Mouse (Mus musculus): ENCODE results near the gene Gm4869. TPM values are rescaled to one million over a fixed set of nuclear protein-coding genes. Genes with fewer than 3 reads are reported as not detected.

Gene Gm4869
- polyA plus RNA-seq (2016; fragmentation: Nextera tagmentation; extraction: Ambion mirVana), result not detected in 2 replicates

- Histone ChIP-seq H3K4me3 (no peak within 1 kb of the TSS), H3K27me3 (ENCODE audit: insufficient read depth, poor library complexity, severe bottlenecking) (no peaks in the 10 kb centered on the region), H3K27ac (peak within 1 kb of the TSS; percentile 17; the same call in 1 of the 2 replicates), H3K36me3 (peaks cover 56% of the 10 kb centered on the region), H3K9me3 (no peaks in the 10 kb centered on the region), H3K4me1 (peaks cover 29% of the 10 kb centered on the region)
- 84% methylated on average over 5 of the region's 5 CpGs for WGBS
- no peak for DNase-seq (ENCODE audit: low spot score)
These were observed at the start of gene Gm4869 for GRCm38 (mm10) chr5:140445345-140445744. Gene Gm4869, plus strand, starts transcription at chr5:140445645.

- 59% methylated on average over 8 of the region's 8 CpGs for WGBS
- no peaks in the 10 kb centered on the region for H3K9me3 ChIP-seq
- H3K4me3 ChIP-seq, result no peak overlapping the region
- H3K36me3 ChIP-seq, result no peaks in the 10 kb centered on the region
- H3K4me1 ChIP-seq, result no peaks in the 10 kb centered on the region
- no peak overlapping the region for H3K27ac ChIP-seq
- DNase-seq (ENCODE audit: low spot score), result no peak
- no peaks in the 10 kb centered on the region for H3K27me3 ChIP-seq (ENCODE audit: insufficient read depth, poor library complexity, severe bottlenecking)
These were observed 49.1 kb upstream of the Gm4869 start for GRCm38 (mm10) chr5:140396166-140396940.

- H3K36me3 ChIP-seq, result no peaks in the 10 kb centered on the region
- H3K4me3 ChIP-seq, result no peak overlapping the region
- H3K27me3 ChIP-seq (ENCODE audit: insufficient read depth, poor library complexity, severe bottlenecking), result no peaks in the 10 kb centered on the region
- no peaks in the 10 kb centered on the region for H3K9me3 ChIP-seq
- H3K4me1 ChIP-seq, result no peaks in the 10 kb centered on the region
- no peak for DNase-seq (ENCODE audit: low spot score)
- no peak overlapping the region for H3K27ac ChIP-seq
- 79% methylated on average over 4 of the region's 4 CpGs for WGBS
These were observed 42.7 kb upstream of the Gm4869 start for GRCm38 (mm10) chr5:140402640-140403270.

DNA sequence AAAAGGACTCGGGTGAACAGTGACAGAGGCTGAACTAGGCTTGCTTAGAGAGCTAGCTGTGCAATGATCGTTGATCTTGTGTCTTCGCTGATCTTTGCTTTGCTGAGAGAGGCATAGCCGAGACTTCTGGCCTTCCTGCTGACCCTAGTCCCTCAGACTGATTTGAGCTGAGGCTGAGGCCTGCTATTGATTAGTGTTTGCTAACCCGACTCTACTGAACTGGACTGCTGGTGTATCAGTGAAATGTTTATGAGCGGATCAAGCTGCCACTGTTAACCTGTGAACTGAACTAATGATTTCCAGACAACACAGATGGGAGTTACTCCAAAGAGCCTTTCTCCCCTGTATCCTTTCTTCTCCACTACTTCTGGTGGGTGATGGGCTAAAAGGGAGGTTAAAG, 40.3 kb upstream of the Gm4869 start:
- Histone ChIP-seq H3K4me3 (no peak overlapping the region), H3K9me3 (no peaks in the 10 kb centered on the region), H3K36me3 (no peaks in the 10 kb centered on the region), H3K27ac (no peak overlapping the region), H3K27me3 (ENCODE audit: insufficient read depth, poor library complexity, severe bottlenecking) (no peaks in the 10 kb centered on the region), H3K4me1 (no peaks in the 10 kb centered on the region)
- DNase-seq (ENCODE audit: low spot score), result no peak
- WGBS, result 82% methylated on average over 6 of the region's 6 CpGs

DNA sequence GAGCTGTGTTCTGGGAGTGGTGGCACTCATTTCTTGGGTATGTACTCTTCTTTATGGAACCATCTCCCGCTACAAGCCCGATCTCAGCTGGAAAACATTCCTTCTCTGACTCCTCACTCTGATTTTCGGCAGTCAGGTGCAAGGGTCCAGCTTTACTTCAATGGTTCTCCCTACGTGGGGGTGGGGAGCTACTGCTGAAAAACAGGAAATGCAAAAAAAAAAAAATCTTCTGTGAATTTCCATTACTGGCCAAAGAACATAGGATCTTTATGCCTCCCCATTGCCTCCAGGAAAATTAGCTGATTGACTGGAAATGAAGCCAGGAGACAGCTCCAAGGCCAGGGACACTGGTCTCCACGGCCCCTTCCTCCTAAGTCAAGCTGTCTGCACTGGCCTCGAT, 38.8 kb upstream of the Gm4869 start:
- H3K9me3 ChIP-seq, result no peaks in the 10 kb centered on the region
- no peaks in the 10 kb centered on the region for H3K4me1 ChIP-seq
- no peaks in the 10 kb centered on the region for H3K27me3 ChIP-seq (ENCODE audit: insufficient read depth, poor library complexity, severe bottlenecking)
- H3K36me3 ChIP-seq, result no peaks in the 10 kb centered on the region
- H3K27ac ChIP-seq, result no peak overlapping the region
- DNase-seq (ENCODE audit: low spot score), result no peak
- no peak overlapping the region for H3K4me3 ChIP-seq
- WGBS, result 68% methylated on average over 6 of the region's 6 CpGs

- Histone ChIP-seq H3K4me1 (no peaks in the 10 kb centered on the region), H3K27ac (no peak overlapping the region), H3K9me3 (no peaks in the 10 kb centered on the region), H3K4me3 (no peak overlapping the region), H3K27me3 (ENCODE audit: insufficient read depth, poor library complexity, severe bottlenecking) (no peaks in the 10 kb centered on the region), H3K36me3 (no peaks in the 10 kb centered on the region)
- no peak for DNase-seq (ENCODE audit: low spot score)
These were observed 36.6 kb upstream of the Gm4869 start for GRCm38 (mm10) chr5:140408801-140409200.

GRCm38 (mm10) chr5:140411339-140411738, 34.1 kb upstream of the Gm4869 start:
- no peak for DNase-seq (ENCODE audit: low spot score)
- Histone ChIP-seq H3K9me3 (no peaks in the 10 kb centered on the region), H3K36me3 (no peaks in the 10 kb centered on the region), H3K4me1 (no peaks in the 10 kb centered on the region), H3K27me3 (ENCODE audit: insufficient read depth, poor library complexity, severe bottlenecking) (no peaks in the 10 kb centered on the region), H3K4me3 (no peak overlapping the region), H3K27ac (no peak overlapping the region)
- 23% methylated on average over 8 of the region's 8 CpGs for WGBS

- H3K9me3 ChIP-seq, result no peaks in the 10 kb centered on the region
- no peak for DNase-seq (ENCODE audit: low spot score)
- WGBS, result 66% methylated on average over 4 of the region's 4 CpGs
These were observed 30.8 kb upstream of the Gm4869 start for GRCm38 (mm10) chr5:140414647-140415046.

DNA sequence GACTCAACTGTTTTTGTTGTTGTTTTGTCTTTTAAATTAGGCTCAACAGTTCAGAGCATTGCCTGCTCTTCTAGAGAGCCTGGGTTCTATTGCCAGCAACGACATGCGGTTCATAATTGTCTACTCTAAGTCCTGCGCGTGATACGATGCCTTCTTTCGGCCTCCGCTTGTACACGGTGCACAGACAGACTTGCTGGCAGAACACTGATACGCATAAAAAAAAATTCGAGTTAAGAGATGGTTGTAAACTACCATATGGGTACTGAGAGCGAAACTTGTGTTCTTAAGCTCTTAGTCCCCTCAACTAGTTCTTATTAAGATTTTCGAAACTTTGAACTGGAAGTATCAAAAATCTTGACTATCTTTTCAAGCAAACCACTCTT, 27.3 kb upstream of the Gm4869 start:
- WGBS, result 2% methylated on average over 12 of the region's 12 CpGs
- peak overlapping the region; percentile 98 for H3K27ac ChIP-seq
- DNase-seq (ENCODE audit: low spot score), result no peak
- H3K27me3 ChIP-seq (ENCODE audit: insufficient read depth, poor library complexity, severe bottlenecking), result no peaks in the 10 kb centered on the region
- H3K4me1 ChIP-seq, result peaks cover 23% of the 10 kb centered on the region
- peaks cover 10% of the 10 kb centered on the region for H3K36me3 ChIP-seq
- no peaks in the 10 kb centered on the region for H3K9me3 ChIP-seq
- H3K4me3 ChIP-seq, result peak overlapping the region; percentile 100

More at GRCm38 (mm10) chr5:140414647-140415046, 30.8 kb upstream of the Gm4869 start:
- no peaks in the 10 kb centered on the region for H3K4me1 ChIP-seq
- no peaks in the 10 kb centered on the region for H3K27me3 ChIP-seq (ENCODE audit: insufficient read depth, poor library complexity, severe bottlenecking)
- no peak overlapping the region for H3K4me3 ChIP-seq
- H3K36me3 ChIP-seq, result no peaks in the 10 kb centered on the region
- no peak overlapping the region for H3K27ac ChIP-seq

DNA sequence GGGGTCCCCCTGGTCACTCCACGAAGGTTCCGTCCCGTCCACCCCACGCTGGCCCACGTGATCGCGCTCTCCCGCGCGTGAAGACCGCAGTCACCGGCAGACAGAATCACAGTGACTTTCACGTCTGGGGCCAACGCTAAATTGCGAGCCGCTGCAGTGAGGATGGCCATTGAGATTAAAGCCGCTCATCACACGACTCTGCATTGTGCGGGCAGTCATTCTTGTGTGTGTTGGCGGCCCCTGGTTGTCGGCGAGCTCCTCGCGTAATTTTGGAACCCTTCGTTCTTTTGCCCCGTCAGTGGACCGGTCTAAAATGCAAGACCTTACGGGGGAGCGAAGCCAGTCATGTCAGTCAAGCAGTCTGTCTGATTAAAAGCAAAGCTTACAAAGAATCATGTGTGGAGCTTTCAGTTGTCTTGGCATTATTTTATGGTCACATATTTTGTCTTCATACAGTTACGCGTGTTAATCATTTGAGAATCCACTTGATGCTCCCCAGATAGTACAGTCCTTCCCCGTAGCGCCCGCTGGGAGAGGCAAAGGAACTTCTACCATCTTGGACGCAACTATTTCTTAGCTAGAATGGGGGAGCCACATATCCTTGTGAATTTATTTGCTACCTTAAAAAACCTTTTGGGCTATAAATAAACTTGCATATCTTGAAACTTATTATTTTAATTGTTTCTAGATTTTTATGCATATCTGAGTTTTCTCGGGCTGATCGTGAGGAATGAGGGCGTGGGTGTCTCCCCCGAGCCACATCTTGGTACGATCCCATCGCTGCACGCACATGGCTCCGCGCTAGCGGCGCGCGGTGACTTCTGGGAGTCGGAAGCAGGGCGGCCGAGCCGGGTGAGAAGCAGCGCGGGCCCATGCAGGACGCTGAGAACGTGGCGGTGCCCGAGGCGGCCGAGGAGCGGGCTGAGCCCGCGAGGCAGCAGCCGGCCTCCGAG, 26.7 kb upstream of the Gm4869 start, which contains the start of gene Eif3b:
Eif3b (plus strand) TSS at position 840 of the 953 bp plus-strand sequence.
- Histone ChIP-seq H3K27me3 (ENCODE audit: insufficient read depth, poor library complexity, severe bottlenecking) (no peaks in the 10 kb centered on the region), H3K9me3 (no peaks in the 10 kb centered on the region), H3K4me1 (peaks cover 23% of the 10 kb centered on the region), H3K36me3 (peaks cover 16% of the 10 kb centered on the region), H3K27ac (peak within 1 kb of the TSS; percentile 98), H3K4me3 (peak within 1 kb of the TSS; percentile 100)
- under 1% methylated on average over 65 of the region's 65 CpGs for WGBS
- DNase-seq (ENCODE audit: low spot score), result peak; percentile 94

- H3K27me3 ChIP-seq (ENCODE audit: insufficient read depth, poor library complexity, severe bottlenecking), result no peaks in the 10 kb centered on the region
- H3K9me3 ChIP-seq, result no peaks in the 10 kb centered on the region
- no peak for DNase-seq (ENCODE audit: low spot score)
- WGBS, result under 1% methylated on average over 62 of the region's 62 CpGs
- peak overlapping the region; percentile 100 for H3K4me3 ChIP-seq
- peaks cover 22% of the 10 kb centered on the region for H3K36me3 ChIP-seq
- peaks cover 23% of the 10 kb centered on the region for H3K4me1 ChIP-seq
- H3K27ac ChIP-seq, result peak overlapping the region; percentile 98
These were observed 25.9 kb upstream of the Gm4869 start for GRCm38 (mm10) chr5:140419442-140420080.

GRCm38 (mm10) chr5:140420616-140421015, 24.8 kb upstream of the Gm4869 start:
- peaks cover 29% of the 10 kb centered on the region for H3K36me3 ChIP-seq
- H3K9me3 ChIP-seq, result no peaks in the 10 kb centered on the region
- no peak overlapping the region for H3K27ac ChIP-seq
- peak overlapping the region; percentile 100 for H3K4me3 ChIP-seq
- no peak for DNase-seq (ENCODE audit: low spot score)
- H3K4me1 ChIP-seq, result peaks cover 23% of the 10 kb centered on the region
- H3K27me3 ChIP-seq (ENCODE audit: insufficient read depth, poor library complexity, severe bottlenecking), result no peaks in the 10 kb centered on the region
- WGBS, result 47% methylated on average over 4 of the region's 4 CpGs

Measured in heart, embryonic 10.5 days (tissue).